11 mouse cellular contexts compared by ENCODE assay signal in genomic region chr5:147723811-147724210, GRCm38 (mm10). TPM values are rescaled to one million over a fixed set of nuclear protein-coding genes. Genes with fewer than 3 reads are reported as not detected.
DNase-seq lines count a peak whose midpoint lies in the region; ATAC-seq lines count a peak whose summit lies in the region.
"Had no signal": no experiment of that assay in that cellular context is flagged by ENCODE, and none has a peak within 500 bp of the region (broad histone marks: within the 10 kb centered on the region; RNA-seq: fewer than 3 reads in every experiment).

No protein-coding gene starts in this region.

- H3K4me3 ChIP-seq in forebrain, embryonic 10.5 days, result peak overlapping the region; percentile 54; the same call in 1 of the 2 replicates
- H3K4me3 ChIP-seq in forebrain, embryonic 13.5 days, result no peak overlapping the region
- H3K4me3 ChIP-seq in kidney, embryonic 16.5 days (ENCODE audit: low read length), result peak overlapping the region; percentile 37
- H3K4me3 ChIP-seq in brown adipose tissue, adult 24 weeks (ENCODE audit: insufficient read depth, low read depth, low read length), result peak overlapping the region; percentile 56
- 0 out of 2 replicates have a peak overlapping the region, but pooled peaks have one; percentile 4 for H3K4me3 ChIP-seq in liver, embryonic 13.5 days (replicated peaks)
- H3K4me3 ChIP-seq: neural tube, embryonic 12.5 days had no signal

- H3K27ac ChIP-seq in forebrain, embryonic 10.5 days, result no peak overlapping the region
- no peak overlapping the region for H3K27ac ChIP-seq in forebrain, embryonic 13.5 days
- no peak overlapping the region for H3K27ac ChIP-seq in kidney, embryonic 16.5 days (ENCODE audit: low read length)
- H3K27ac ChIP-seq in brown adipose tissue, adult 24 weeks (replicated peaks; ENCODE audit: low read depth, low read length), result peak overlapping the region; percentile 69
- H3K27ac ChIP-seq in liver, embryonic 13.5 days, result no peak overlapping the region
- H3K27ac ChIP-seq: embryonic facial prominence, embryonic 12.5 days; limb, embryonic 12.5 days; neural tube, embryonic 12.5 days had no signal

- peaks cover 100% of the 10 kb centered on the region for H3K27me3 ChIP-seq in forebrain, embryonic 10.5 days (ENCODE audit: poor library complexity, severe bottlenecking)
- H3K27me3 ChIP-seq in forebrain, embryonic 13.5 days, result peaks cover 98% of the 10 kb centered on the region
- peaks cover 90% of the 10 kb centered on the region for H3K27me3 ChIP-seq in kidney, embryonic 16.5 days (ENCODE audit: insufficient read depth, low read length)
- H3K27me3 ChIP-seq in liver, embryonic 13.5 days, result peaks cover 89% of the 10 kb centered on the region

- no peak for ATAC-seq in forebrain, embryonic 13.5 days
- ATAC-seq in kidney, embryonic 16.5 days (ENCODE audit: low FRiP score, low TSS enrichment), result no peak
- no peak for ATAC-seq in liver, embryonic 13.5 days (ENCODE audit: low read depth)

- H3K9ac ChIP-seq in forebrain, embryonic 13.5 days, result no peak overlapping the region
- H3K9ac ChIP-seq in kidney, embryonic 16.5 days (replicated peaks; ENCODE audit: low read length), result peak overlapping the region; percentile 32
- H3K9ac ChIP-seq in liver, embryonic 13.5 days, result no peak overlapping the region
- H3K9ac ChIP-seq: embryonic facial prominence, embryonic 12.5 days; limb, embryonic 12.5 days; neural tube, embryonic 12.5 days had no signal

- no peaks in the 10 kb centered on the region for H3K36me3 ChIP-seq in forebrain, embryonic 10.5 days (replicated peaks)
- H3K36me3 ChIP-seq in forebrain, embryonic 13.5 days (ENCODE audit: poor library complexity, severe bottlenecking), result no peaks in the 10 kb centered on the region
- no peaks in the 10 kb centered on the region for H3K36me3 ChIP-seq in kidney, embryonic 16.5 days (ENCODE audit: insufficient read depth, low read length)
- no peaks in the 10 kb centered on the region for H3K36me3 ChIP-seq in liver, embryonic 13.5 days
- H3K36me3 ChIP-seq: embryonic facial prominence, embryonic 12.5 days; limb, embryonic 12.5 days; neural tube, embryonic 12.5 days had no signal

- WGBS in forebrain, embryonic 10.5 days, result 3% methylated on average over 17 of the region's 17 CpGs
- WGBS in forebrain, embryonic 13.5 days, result 2% methylated on average over 17 of the region's 17 CpGs
- 4% methylated on average over 17 of the region's 17 CpGs for WGBS in kidney, embryonic 16.5 days
- 4% methylated on average over 17 of the region's 17 CpGs for WGBS in liver, embryonic 13.5 days (ENCODE audit: insufficient replicate concordance)

- no peak for DNase-seq in forebrain, embryonic 10.5 days (ENCODE audit: extremely low spot score, low spot score)
- DNase-seq in kidney, postnatal 25 days, result no peak
- DNase-seq in liver, embryonic 13.5 days, result no peak
- no peak for DNase-seq in thymus, postnatal 10 days (ENCODE audit: low spot score in 2 of 2)
- DNase-seq in right cerebral cortex, postnatal 14 days, result no peak

- H3K4me1 ChIP-seq in forebrain, embryonic 10.5 days, result peaks cover 27% of the 10 kb centered on the region
- H3K4me1 ChIP-seq in forebrain, embryonic 13.5 days, result peaks cover 17% of the 10 kb centered on the region
- H3K4me1 ChIP-seq in kidney, embryonic 16.5 days (ENCODE audit: insufficient read depth, low read length), result peaks cover 20% of the 10 kb centered on the region
- H3K4me1 ChIP-seq in brown adipose tissue, adult 24 weeks (ENCODE audit: control insufficient read depth, insufficient read depth, insufficient read length, low read length), result peaks cover 10% of the 10 kb centered on the region
- peaks cover 12% of the 10 kb centered on the region; the same call in 1 of the 2 replicates for H3K4me1 ChIP-seq in liver, embryonic 13.5 days (replicated peaks)

- H3K4me2 ChIP-seq in forebrain, embryonic 13.5 days, result no peak overlapping the region
- peak overlapping the region; percentile 4; the same call in 1 of the 2 replicates for H3K4me2 ChIP-seq in kidney, embryonic 16.5 days (replicated peaks; ENCODE audit: low read depth, low read length)
- H3K4me2 ChIP-seq in liver, embryonic 13.5 days, result no peak overlapping the region
- H3K4me2 ChIP-seq: embryonic facial prominence, embryonic 12.5 days; neural tube, embryonic 12.5 days had no signal

- no peaks in the 10 kb centered on the region for H3K9me3 ChIP-seq in forebrain, embryonic 10.5 days
- no peaks in the 10 kb centered on the region for H3K9me3 ChIP-seq in forebrain, embryonic 13.5 days (replicated peaks)
- H3K9me3 ChIP-seq in kidney, embryonic 16.5 days (ENCODE audit: low read length), result no peaks in the 10 kb centered on the region
- no peaks in the 10 kb centered on the region for H3K9me3 ChIP-seq in liver, embryonic 13.5 days (replicated peaks)
- H3K9me3 ChIP-seq: embryonic facial prominence, embryonic 12.5 days; limb, embryonic 12.5 days; neural tube, embryonic 12.5 days had no signal

RNA-seq across cellular contexts. Expression of gene Flt1, which starts 2.0 kb away (rescaled TPM):
- 8.7 and 10.3 TPM in 2 replicates for polyA plus RNA-seq in forebrain, embryonic 10.5 days (2016; fragmentation: Nextera tagmentation; extraction: Ambion mirVana)
- polyA plus RNA-seq in forebrain, embryonic 13.5 days (2015; fragmentation: Nextera tagmentation; extraction: Ambion mirVana), result 7.2 and 8.5 TPM in 2 replicates
- 19.2 and 19.7 TPM in 2 replicates for polyA plus RNA-seq in kidney, embryonic 16.5 days (2015; fragmentation: Nextera tagmentation; extraction: Ambion mirVana)
- 15.6 and 24.1 TPM in 2 replicates for polyA plus RNA-seq in brown adipose tissue, adult 24 weeks (2012; ENCODE audit: insufficient read depth, insufficient read length, missing spikeins)
- 2.4 and 2.8 TPM in 2 replicates for polyA plus RNA-seq in liver, embryonic 13.5 days (2015; fragmentation: Nextera tagmentation; extraction: Ambion mirVana)
